Mouse (Mus musculus) CH12.LX (cell line): ENCODE measurements around the gene Dcxr. TPM values are rescaled to one million over a fixed set of nuclear protein-coding genes. Genes with fewer than 3 reads are reported as not detected.

Experiments used
- DNase-seq: peaks from one replicate; pipeline ENCODE4 v3.0.0-alpha.2; 2013; ENCODE audit errors: extremely low read depth
- H3K27ac ChIP-seq: 2 replicates; pipeline ENCODE4 v1.5.1; 2012; ENCODE audit warnings: low read depth, mild to moderate bottlenecking, control low read depth, moderate library complexity; ENCODE audit not compliant: insufficient read depth
- H3K27me3 ChIP-seq: replicated peaks from 2 replicates; pipeline ENCODE3; 2012; ENCODE audit warnings: inconsistent platforms
- H3K36me3 ChIP-seq, 2 experiments: replicated peaks in 1 of 2; 2 replicates each; pipeline versions ENCODE3 to v1.6.1; 2012; ENCODE audit warnings: inconsistent platforms in 1 of 2, low read length in 1 of 2, mild to moderate bottlenecking in 1 of 2, mixed read lengths in 1 of 2, moderate library complexity in 1 of 2; ENCODE audit not compliant: control insufficient read depth in 1 of 2, insufficient read depth in 1 of 2
- H3K4me1 ChIP-seq, 2 experiments: 2 replicates each; pipeline ENCODE4 v1.6.1; 2012; ENCODE audit warnings: inconsistent platforms in 1 of 2, moderate library complexity in 1 of 2; ENCODE audit not compliant: insufficient read depth in 2 of 2, control insufficient read depth in 1 of 2
- H3K4me2 ChIP-seq: 2 replicates; pipeline ENCODE4 v1.6.1; 2012; ENCODE audit warnings: low read depth, mild to moderate bottlenecking, control low read depth; ENCODE audit not compliant: poor library complexity, insufficient read depth, severe bottlenecking
- H3K4me3 ChIP-seq, 3 experiments: fragments of 150-350 bp in 1 of 3; sonication (generic) in 1 of 3; replicated peaks in 1 of 3; 2 replicates each; pipeline versions ENCODE3 to v1.5.1; 2011 to 2012; ENCODE audit warnings: low read depth in 2 of 3, low read length in 2 of 3, mild to moderate bottlenecking in 2 of 3, moderate library complexity in 2 of 3, control low read depth in 1 of 3, improper control_type of control experiment in 1 of 3, inconsistent platforms in 1 of 3, mixed read lengths in 1 of 3; ENCODE audit not compliant: poor library complexity in 1 of 3
- H3K79me2 ChIP-seq: replicated peaks from 2 replicates; pipeline ENCODE4 v1.6.1; 2012; ENCODE audit warnings: mild to moderate bottlenecking, moderate library complexity; ENCODE audit not compliant: control insufficient read depth, poor library complexity, insufficient read depth, severe bottlenecking; ENCODE audit errors: extremely low read depth
- H3K9ac ChIP-seq: 2 replicates; pipeline ENCODE4 v1.6.1; 2012; ENCODE audit warnings: low read depth, mild to moderate bottlenecking, control low read depth, moderate library complexity; ENCODE audit not compliant: insufficient read depth
- H3K9me3 ChIP-seq: replicated peaks from 2 replicates; pipeline ENCODE3; 2012; ENCODE audit warnings: low read length, inconsistent platforms, mixed read lengths
- BHLHE40 ChIP-seq: IDR thresholded peaks from 2 replicates; pipeline ENCODE4 v1.6.1; 2011; ENCODE audit warnings: mild to moderate bottlenecking, low read depth, low read length, improper control_type of control experiment
- CHD2 ChIP-seq: IDR thresholded peaks from 2 replicates; pipeline ENCODE4 v1.6.1; 2011; ENCODE audit warnings: low read length, improper control_type of control experiment
- CTCF ChIP-seq, 2 experiments: IDR thresholded peaks in 1 of 2; conservative IDR thresholded peaks in 1 of 2; 2 replicates each; pipeline ENCODE4 v1.5.1; 2011 to 2012; ENCODE audit warnings: low read depth in 2 of 2, low read length in 2 of 2, improper control_type of control experiment in 1 of 2, inconsistent platforms in 1 of 2, mild to moderate bottlenecking in 1 of 2, moderate library complexity in 1 of 2
- ELF1 ChIP-seq: IDR thresholded peaks from 2 replicates; pipeline ENCODE4 v1.6.1; 2014; ENCODE audit warnings: low read depth, mild to moderate bottlenecking, inconsistent platforms, low read length, improper control_type of control experiment
- JUN ChIP-seq: IDR thresholded peaks from 2 replicates; pipeline ENCODE4 v1.6.1; 2011; ENCODE audit warnings: low read depth, mild to moderate bottlenecking, low read length, improper control_type of control experiment, moderate library complexity; ENCODE audit not compliant: insufficient read depth
- JUND ChIP-seq: conservative IDR thresholded peaks from 2 replicates; pipeline ENCODE4 v1.6.1; 2011; ENCODE audit warnings: low read depth, low read length, improper control_type of control experiment
- MAFK ChIP-seq: IDR thresholded peaks from 2 replicates; pipeline ENCODE4 v1.6.1; 2011; ENCODE audit warnings: low read length, improper control_type of control experiment; ENCODE audit not compliant: insufficient replicate concordance
- MAX ChIP-seq: IDR thresholded peaks from 2 replicates; pipeline ENCODE4 v1.6.1; 2011; ENCODE audit warnings: low read length, improper control_type of control experiment
- MEF2A ChIP-seq: IDR thresholded peaks from 2 replicates; pipeline ENCODE4 v1.6.1; 2014; ENCODE audit warnings: low read depth, mild to moderate bottlenecking, inconsistent platforms, low read length, improper control_type of control experiment, borderline replicate concordance
- MXI1 ChIP-seq: IDR thresholded peaks from 2 replicates; pipeline ENCODE4 v1.6.1; 2011; ENCODE audit warnings: mild to moderate bottlenecking, low read depth, low read length, improper control_type of control experiment
- MYC ChIP-seq: IDR thresholded peaks from 2 replicates; pipeline ENCODE4 v1.6.1; 2011; ENCODE audit warnings: low read depth, mild to moderate bottlenecking, improper control_type of control experiment, low read length
- NELFE ChIP-seq: IDR thresholded peaks from 2 replicates; pipeline ENCODE4 v1.6.1; 2011; ENCODE audit warnings: low read depth, low read length, improper control_type of control experiment
- PAX5 ChIP-seq: IDR thresholded peaks from 2 replicates; pipeline ENCODE4 v1.6.1; 2012; ENCODE audit warnings: low read length, inconsistent platforms, mixed read lengths
- POLR2A ChIP-seq: IDR thresholded peaks from 2 replicates; pipeline ENCODE4 v1.6.1; 2011; ENCODE audit warnings: low read depth, mild to moderate bottlenecking, improper control_type of control experiment, low read length
- POLR2AphosphoS2 ChIP-seq: IDR thresholded peaks from 2 replicates; pipeline ENCODE4 v1.6.1; 2011; ENCODE audit warnings: low read depth, low read length, improper control_type of control experiment
- RCOR1 ChIP-seq: conservative IDR thresholded peaks from 2 replicates; pipeline ENCODE4 v1.6.1; 2012; ENCODE audit warnings: low read depth, mild to moderate bottlenecking, inconsistent platforms, low read length, improper control_type of control experiment
- TCF12 ChIP-seq: IDR thresholded peaks from 2 replicates; pipeline ENCODE4 v1.6.1; 2014; ENCODE audit warnings: low read depth, mild to moderate bottlenecking, inconsistent platforms, low read length, improper control_type of control experiment
- UBTF ChIP-seq: IDR thresholded peaks from 2 replicates; pipeline ENCODE4 v1.6.1; 2012; ENCODE audit warnings: low read depth, mild to moderate bottlenecking, inconsistent platforms, low read length, improper control_type of control experiment, moderate library complexity
- USF1 ChIP-seq: IDR thresholded peaks from 2 replicates; pipeline ENCODE4 v1.6.1; 2014; ENCODE audit warnings: low read depth, mild to moderate bottlenecking, inconsistent platforms, low read length, improper control_type of control experiment
- ZKSCAN1 ChIP-seq: IDR thresholded peaks from 2 replicates; pipeline ENCODE4 v1.6.1; 2012; ENCODE audit warnings: low read depth, inconsistent platforms, low read length, improper control_type of control experiment, borderline replicate concordance
- ZNF384 ChIP-seq: IDR thresholded peaks from 2 replicates; pipeline ENCODE4 v1.6.1; 2012; ENCODE audit warnings: low read depth, low read length, improper control_type of control experiment, inconsistent platforms
- dilution Hi-C: fragments of 300-500 bp; cut with MboI; formaldehyde crosslinking; loops from 2 replicates; pipeline ENCODE4 v1.14.3; 2020; ENCODE audit warnings: low sequenced_read_pairs; ENCODE audit not compliant: extremely low pct_unique_long_range_greater_than_20kb, extremely low pct_ligation_motif_present
- in situ Hi-C: fragments of 300-500 bp; cut with MboI; formaldehyde crosslinking; loops from 3 replicates; pipeline ENCODE4 v1.14.3; 2019; ENCODE audit warnings: low sequenced_read_pairs, low pct_ligation_motif_present, low pct_unique_long_range_greater_than_20kb, mixed read lengths
- polyA plus RNA-seq: library from polyadenylated mRNA; unstranded; fragments of >175 nt; gene quantifications from 2 replicates; pipeline ENCODE4 v1.2.1, GENCODE M21; 2012; ENCODE audit warnings: low read depth; ENCODE audit not compliant: insufficient read length
- total RNA-seq, 2 experiments: library from RNA; depleted of rRNA; stranded (reverse); fragments of 300-350 nt in 1 of 2; fragments of >200 nt in 1 of 2; gene quantifications; 2 replicates each; pipeline ENCODE4 v1.2.3; 2012 to 2014

Gene Dcxr
- total and polyA plus RNA-seq, 3 experiments = 23.3 to 74.7 (median 24.1) TPM

GRCm38 (mm10) chr11:120711980-120712604 is 15.0 kb downstream of the Dcxr start:
- no peaks in the 10 kb centered on the region for H3K9me3 ChIP-seq
- no peaks in the 10 kb centered on the region for H3K79me2 ChIP-seq
- TF ChIP-seq CHD2 (no peak), POLR2AphosphoS2 (0 out of 2 replicates have a peak, but pooled peaks have one; percentile 39), PAX5 (no peak)
- no peaks in the 10 kb centered on the region for H3K27me3 ChIP-seq
- DNase-seq = no peak
- no peak overlapping the region for H3K9ac ChIP-seq
- H3K27ac ChIP-seq = no peak overlapping the region
- peaks cover 41 to 75% of the 10 kb centered on the region in 2 experiments for H3K36me3 ChIP-seq
- dilution Hi-C loops (no loop called here), in situ Hi-C loops (no loop called here)
- no peak overlapping the region for H3K4me2 ChIP-seq
- H3K4me3 ChIP-seq = no peak overlapping the region
- peaks cover 19 to 38% of the 10 kb centered on the region in 2 experiments for H3K4me1 ChIP-seq

DNA sequence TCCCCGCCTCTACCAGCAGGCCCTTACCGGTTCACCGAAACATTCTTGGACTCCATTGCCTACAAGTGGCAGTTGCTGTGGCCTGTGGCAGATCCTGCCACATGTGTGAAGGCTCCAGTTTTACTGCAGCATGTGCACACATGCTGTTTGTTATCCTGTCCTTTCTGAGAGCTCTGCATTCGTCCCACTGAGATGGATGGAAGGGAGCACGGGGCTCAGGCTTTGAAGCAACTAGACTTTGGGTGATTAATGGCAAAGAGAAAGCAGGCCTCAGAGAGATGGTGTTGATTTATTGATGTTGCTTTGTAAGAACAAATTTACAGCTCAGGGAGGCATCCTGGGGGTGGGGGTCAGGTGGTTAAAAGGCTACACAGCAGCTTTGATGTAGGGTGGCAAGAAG is 16.4 kb downstream of the Dcxr start:
- Histone ChIP-seq H3K36me3 (peaks cover 36 to 73% of the 10 kb centered on the region in 2 experiments), H3K9ac (no peak overlapping the region), H3K4me2 (no peak overlapping the region), H3K4me1 (peaks cover 26 to 48% of the 10 kb centered on the region in 2 experiments), H3K79me2 (no peaks in the 10 kb centered on the region), H3K27ac (no peak overlapping the region), H3K4me3 (no peak overlapping the region), H3K27me3 (no peaks in the 10 kb centered on the region), H3K9me3 (no peaks in the 10 kb centered on the region)
- dilution Hi-C loops = no loop called here
- in situ Hi-C loops = no loop called here
- no peak for DNase-seq
- TF ChIP-seq USF1 = no peak
- TF ChIP-seq BHLHE40 = no peak
- TF ChIP-seq RCOR1 = no peak
- no peak for TF ChIP-seq ZKSCAN1
- no peak for TF ChIP-seq MAFK
- no peak for TF ChIP-seq JUND
- no peak for TF ChIP-seq UBTF
- no peak for TF ChIP-seq MXI1
- no peak for TF ChIP-seq MAX
- TF ChIP-seq MYC = no peak
- no peak for TF ChIP-seq ZNF384
- TF ChIP-seq NELFE = no peak
- no peak for TF ChIP-seq CTCF (conservative IDR thresholded peaks at IDR 0.05 in 1 of 2, IDR thresholded peaks at IDR 0.05 in 1 of 2; ENCODE audit: low read depth in 2 of 2, low read length in 2 of 2)
- TF ChIP-seq POLR2A = no peak
- no peak for TF ChIP-seq TCF12
- TF ChIP-seq JUN = no peak
- TF ChIP-seq ELF1 = no peak
- no peak for TF ChIP-seq POLR2AphosphoS2
- no peak for TF ChIP-seq MEF2A
- TF ChIP-seq PAX5 = no peak
